Mouse (Mus musculus) embryonic facial prominence, embryonic 12.5 days (tissue): Measurements from ENCODE around the gene Mosmo. TPM values are rescaled to one million over a fixed set of nuclear protein-coding genes. Genes with fewer than 3 reads are reported as not detected.

ENCODE experiments used
- ATAC-seq: fragments of 200-750 bp; cut with Nextera tagmentation; 2 replicates; pipeline ENCODE4 v1.8.0; 2017; ENCODE audit not compliant: insufficient number of reproducible peaks, insufficient read depth, low FRiP score, low TSS enrichment
- H3K27ac ChIP-seq: fragments of 300-500 bp; sonication (generic); 2 replicates; pipeline ENCODE4 v1.5.1; 2016; ENCODE audit warnings: mild to moderate bottlenecking
- H3K27me3 ChIP-seq: fragments of 300-500 bp; sonication (generic); 2 replicates; pipeline ENCODE4 v1.6.1; 2016; ENCODE audit warnings: mild to moderate bottlenecking, moderate library complexity
- H3K36me3 ChIP-seq: fragments of 300-500 bp; sonication (generic); 2 replicates; pipeline ENCODE4 v1.6.1; 2016; ENCODE audit warnings: mild to moderate bottlenecking
- H3K4me1 ChIP-seq: fragments of 300-500 bp; sonication (generic); 2 replicates; pipeline ENCODE4 v1.6.1; 2016
- H3K4me2 ChIP-seq: fragments of 300-500 bp; sonication (generic); replicated peaks from 2 replicates; pipeline ENCODE4 v1.6.1; 2016; ENCODE audit warnings: mild to moderate bottlenecking, moderate library complexity
- H3K4me3 ChIP-seq: fragments of 300-500 bp; sonication (generic); 2 replicates; pipeline ENCODE4 v1.5.1; 2016; ENCODE audit warnings: mild to moderate bottlenecking
- H3K9ac ChIP-seq: fragments of 300-500 bp; sonication (generic); 2 replicates; pipeline ENCODE4 v1.6.1; 2016; ENCODE audit warnings: mild to moderate bottlenecking, moderate library complexity
- H3K9me3 ChIP-seq: fragments of 300-500 bp; sonication (generic); 2 replicates; pipeline ENCODE4 v1.6.1; 2016; ENCODE audit warnings: mild to moderate bottlenecking, moderate library complexity
- WGBS: fragments of 180-500 bp; shearing (Covaris S2); methylation state at CpG from one replicate; pipeline ENCODE4 v1.1.7; 2016; 5-methylcytosine and 5-hydroxymethylcytosine counted together
- polyA plus RNA-seq: library from polyadenylated mRNA; unstranded; fragments of >200 nt; fragmentation: Nextera tagmentation; extraction: Ambion mirVana; gene quantifications from 2 replicates; pipeline ENCODE4 v1.2.1, GENCODE M21; 2016

Gene Mosmo
- polyA plus RNA-seq, result 15.4 and 16.0 TPM in 2 replicates

DNA sequence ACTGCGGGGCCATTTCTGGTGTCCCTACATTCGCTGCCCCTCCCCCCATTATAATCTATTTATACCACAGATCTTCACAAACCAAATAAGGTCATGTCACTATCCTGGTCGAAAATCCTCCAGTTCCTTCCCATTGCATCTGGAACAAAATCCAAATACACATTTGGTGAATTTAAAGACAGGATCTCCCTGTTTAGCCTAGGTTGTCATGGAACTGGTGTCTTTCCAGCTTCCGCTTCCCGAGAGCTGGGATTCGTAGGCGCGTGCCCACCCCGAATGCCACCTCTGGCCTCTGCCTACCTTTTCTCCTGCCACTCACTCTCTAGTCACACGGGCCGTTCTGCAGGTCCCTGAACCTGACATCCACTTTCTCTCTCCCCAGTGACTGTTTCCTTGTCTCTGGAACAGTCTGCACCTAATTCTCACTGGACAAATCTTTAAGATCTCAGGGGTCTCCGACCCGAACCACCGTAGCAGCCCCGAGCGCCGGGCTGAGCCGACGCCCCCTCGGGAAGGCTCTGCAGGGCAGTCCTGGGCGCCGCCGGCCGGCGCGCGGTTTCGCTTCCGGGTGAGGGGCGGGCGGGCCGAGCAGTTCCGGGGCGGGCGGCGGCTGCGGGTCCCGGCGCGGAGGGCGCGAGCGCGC, at the start of gene Mosmo:
TSS of gene Mosmo (plus strand) at position 618 of the 643 bp plus-strand sequence.
- Histone ChIP-seq H3K36me3 (no peaks in the 10 kb centered on the region), H3K27me3 (no peaks in the 10 kb centered on the region), H3K27ac (peak within 1 kb of the TSS; percentile 73), H3K4me1 (peaks cover 20% of the 10 kb centered on the region), H3K9ac (peak within 1 kb of the TSS; percentile 95), H3K9me3 (no peaks in the 10 kb centered on the region), H3K4me2 (peak within 1 kb of the TSS; percentile 81), H3K4me3 (peak within 1 kb of the TSS; percentile 90)
- ATAC-seq, result peak; percentile 93
- 1% methylated on average over 44 of the region's 44 CpGs for WGBS

DNA sequence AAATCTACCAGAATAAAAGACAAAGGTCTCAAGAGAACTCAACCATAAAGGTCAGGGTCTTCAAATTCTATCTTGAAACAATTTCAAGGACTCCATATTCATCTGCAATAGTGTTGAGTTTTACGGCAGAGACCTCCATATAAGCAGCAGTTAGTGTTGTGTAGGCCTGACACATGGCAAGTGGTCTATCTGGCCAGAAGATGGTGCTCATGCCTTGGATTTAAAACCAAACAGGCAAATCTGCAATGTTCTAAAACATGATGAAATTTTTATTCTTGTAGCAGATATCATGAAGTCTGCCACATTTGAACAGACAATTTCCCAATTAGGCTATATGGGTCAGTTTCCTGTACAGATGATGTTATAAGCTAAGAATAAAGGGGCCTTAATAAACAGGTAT, 44.9 kb upstream of the Mosmo start:
- Histone ChIP-seq H3K9ac (no peak overlapping the region), H3K4me2 (no peak overlapping the region), H3K27ac (no peak overlapping the region), H3K4me1 (peaks cover 12% of the 10 kb centered on the region), H3K36me3 (no peaks in the 10 kb centered on the region), H3K27me3 (no peaks in the 10 kb centered on the region), H3K4me3 (no peak overlapping the region), H3K9me3 (no peaks in the 10 kb centered on the region)
- 77% methylated on average over 1 of the region's 1 CpGs for WGBS
- ATAC-seq, result no peak

DNA sequence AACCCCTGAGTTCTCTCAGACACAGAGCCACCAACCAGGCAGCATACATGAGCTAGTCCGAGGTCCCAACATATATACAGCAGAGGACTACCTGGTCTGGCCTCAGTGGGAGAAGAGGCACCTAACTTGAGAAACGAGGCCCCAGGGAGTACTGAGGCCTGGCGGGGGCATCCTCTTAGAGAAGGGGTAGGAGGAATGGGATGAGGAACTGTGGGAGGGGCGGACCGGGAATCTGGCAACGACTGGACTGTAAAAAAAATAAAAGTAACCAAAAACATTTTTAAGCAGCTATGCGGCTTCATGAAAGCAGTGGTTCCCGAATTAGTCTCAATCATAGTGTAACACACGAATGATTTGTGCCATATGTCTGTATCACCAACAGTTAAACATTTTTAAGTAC, 43.1 kb upstream of the Mosmo start:
- Histone ChIP-seq H3K9ac (peak overlapping the region; percentile 91), H3K27ac (peak overlapping the region; percentile 96), H3K4me3 (peak overlapping the region; percentile 98), H3K4me1 (peaks cover 12% of the 10 kb centered on the region), H3K9me3 (no peaks in the 10 kb centered on the region), H3K27me3 (no peaks in the 10 kb centered on the region), H3K36me3 (peaks cover 15% of the 10 kb centered on the region), H3K4me2 (peak overlapping the region; percentile 71)
- no peak for ATAC-seq
- 7% methylated on average over 9 of the region's 9 CpGs for WGBS

DNA sequence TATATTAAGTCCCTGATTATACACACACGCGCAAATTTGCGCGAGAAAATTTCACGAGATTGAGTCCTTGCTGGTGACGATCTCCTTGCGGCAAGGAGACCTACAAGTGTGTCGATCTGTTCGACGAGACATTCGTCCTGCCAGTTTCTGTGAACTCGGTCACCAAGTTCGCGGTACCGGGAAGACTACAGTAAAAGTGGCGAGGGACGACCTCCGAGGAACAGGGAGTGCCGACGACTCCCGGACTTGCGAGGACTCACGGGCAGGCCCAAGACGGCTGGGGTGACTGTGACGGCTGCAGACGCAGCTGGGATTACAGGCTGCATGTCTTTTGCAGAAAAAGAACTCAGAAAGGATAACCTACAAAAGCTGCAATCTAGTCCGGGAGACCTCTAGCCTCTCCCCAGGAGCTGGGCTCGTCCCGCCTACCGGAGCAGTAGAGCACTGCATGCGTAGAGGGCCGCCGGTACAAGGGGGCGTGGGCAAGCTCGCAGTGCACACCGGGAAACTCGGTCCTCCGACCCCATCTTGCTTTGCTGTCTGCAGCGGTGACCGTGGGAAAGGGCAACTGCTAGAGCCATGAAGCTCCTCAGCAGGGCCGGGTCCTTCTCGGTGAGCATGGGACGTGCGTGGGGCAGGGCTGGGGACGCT, 42.6 kb upstream of the Mosmo start, which contains the start of gene Uqcrc2:
TSS of gene Uqcrc2 (plus strand) at position 466 of the 651 bp plus-strand sequence.
- WGBS, result under 1% methylated on average over 45 of the region's 45 CpGs
- ATAC-seq, result peak; percentile 99
- Histone ChIP-seq H3K9me3 (no peaks in the 10 kb centered on the region), H3K27ac (peak within 1 kb of the TSS; percentile 96), H3K4me2 (peak within 1 kb of the TSS; percentile 71), H3K36me3 (peaks cover 20% of the 10 kb centered on the region), H3K4me1 (peaks cover 12% of the 10 kb centered on the region), H3K4me3 (peak within 1 kb of the TSS; percentile 98), H3K9ac (peak within 1 kb of the TSS; percentile 91), H3K27me3 (no peaks in the 10 kb centered on the region)

DNA sequence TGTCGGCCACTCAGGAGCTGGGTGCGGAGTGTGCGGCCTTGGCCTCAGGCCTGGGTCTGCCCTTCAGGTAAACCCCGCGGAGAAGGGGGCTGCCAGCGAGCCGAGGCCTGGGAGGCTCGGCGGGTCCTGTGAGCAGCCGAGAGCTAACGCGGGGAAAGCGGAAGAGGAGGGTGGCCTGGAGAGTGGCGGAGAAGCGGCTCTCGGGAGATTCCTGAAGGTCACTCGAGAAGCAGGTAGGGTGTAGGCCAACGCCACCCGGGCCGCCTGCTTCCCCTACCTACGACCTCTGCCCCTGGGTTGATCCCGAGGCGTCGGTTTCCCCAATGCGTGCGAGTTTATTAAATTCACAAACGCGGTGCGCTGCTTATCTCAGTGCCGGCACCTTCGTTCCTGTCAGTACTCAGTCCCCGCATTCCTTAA, 42.0 kb upstream of the Mosmo start:
- H3K27me3 ChIP-seq, result no peaks in the 10 kb centered on the region
- ATAC-seq, result peak; percentile 86; the same call in 1 of the 2 replicates
- peak overlapping the region; percentile 91 for H3K9ac ChIP-seq
- H3K27ac ChIP-seq, result peak overlapping the region; percentile 96
- H3K9me3 ChIP-seq, result no peaks in the 10 kb centered on the region
- peak overlapping the region; percentile 98 for H3K4me3 ChIP-seq
- peak overlapping the region; percentile 71 for H3K4me2 ChIP-seq
- peaks cover 24% of the 10 kb centered on the region for H3K36me3 ChIP-seq
- peaks cover 12% of the 10 kb centered on the region for H3K4me1 ChIP-seq
- WGBS, result under 1% methylated on average over 32 of the region's 32 CpGs

DNA sequence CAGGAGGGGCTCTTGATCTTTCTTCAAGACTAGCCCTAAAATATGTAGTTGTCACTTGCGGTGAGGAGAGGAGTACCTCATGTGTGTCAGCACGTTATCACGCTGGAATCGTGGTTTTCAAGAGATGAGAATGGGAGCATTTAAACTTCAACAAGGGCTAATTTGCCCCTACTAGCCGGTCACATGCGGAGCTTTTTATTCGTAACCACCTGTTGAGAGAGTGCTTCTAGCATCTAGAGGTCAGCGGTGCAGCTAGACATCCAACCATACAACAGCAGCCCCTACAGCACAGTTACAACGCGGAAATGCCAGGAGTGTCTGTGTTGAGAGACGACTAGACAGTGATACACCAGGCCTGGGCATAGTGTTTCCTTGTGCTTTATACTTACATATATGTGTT, 41.6 kb upstream of the Mosmo start:
- Histone ChIP-seq H3K9ac (peak overlapping the region; percentile 91), H3K36me3 (peaks cover 27% of the 10 kb centered on the region), H3K9me3 (no peaks in the 10 kb centered on the region), H3K4me2 (peak overlapping the region; percentile 71), H3K4me1 (peaks cover 12% of the 10 kb centered on the region), H3K27me3 (no peaks in the 10 kb centered on the region), H3K4me3 (peak overlapping the region; percentile 98), H3K27ac (no peak overlapping the region)
- ATAC-seq, result no peak
- WGBS, result under 1% methylated on average over 11 of the region's 11 CpGs

DNA sequence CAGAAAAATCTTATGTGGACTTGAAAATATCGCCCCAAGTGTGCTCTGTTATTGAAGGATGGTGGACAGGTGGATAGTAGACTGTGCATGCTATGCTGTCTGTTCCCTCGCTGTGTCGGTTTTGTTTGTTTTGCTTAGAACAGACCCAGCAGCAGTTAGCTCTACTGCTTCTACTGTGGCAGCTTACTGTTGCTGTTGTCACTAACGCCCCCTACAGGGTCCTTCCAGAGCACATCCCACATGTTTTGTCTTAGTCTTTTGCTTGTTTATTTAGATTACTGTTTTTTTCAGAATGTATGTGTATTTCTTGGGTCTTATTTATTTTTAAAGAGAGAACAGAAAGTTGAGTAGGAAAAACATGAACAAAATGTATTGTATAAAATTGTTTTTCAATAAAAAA, 34.2 kb upstream of the Mosmo start:
- Histone ChIP-seq H3K9ac (no peak overlapping the region), H3K36me3 (peaks cover 73% of the 10 kb centered on the region), H3K4me1 (no peaks in the 10 kb centered on the region), H3K27ac (no peak overlapping the region), H3K4me2 (no peak overlapping the region), H3K27me3 (no peaks in the 10 kb centered on the region), H3K4me3 (no peak overlapping the region), H3K9me3 (no peaks in the 10 kb centered on the region)
- no peak for ATAC-seq
- WGBS, result 66% methylated on average over 4 of the region's 4 CpGs

DNA sequence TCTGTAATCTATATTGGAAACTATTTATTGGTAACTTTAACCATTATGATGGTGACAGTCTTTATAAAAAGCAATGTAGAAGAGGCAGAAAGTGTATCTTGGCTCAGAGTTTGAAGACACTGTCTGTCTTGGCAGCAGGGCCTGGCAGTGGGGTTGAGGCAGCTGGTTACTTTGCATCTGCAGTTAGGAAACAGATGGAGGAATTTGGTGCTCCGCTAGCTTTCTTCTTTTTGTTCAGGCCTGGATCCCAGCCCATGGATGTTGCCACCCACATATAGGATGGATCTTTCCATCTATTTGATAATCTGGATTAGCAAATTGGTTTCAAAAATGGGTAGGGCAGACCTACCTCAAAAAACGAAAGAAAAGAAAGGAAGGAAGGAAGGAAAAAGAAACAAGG, 29.6 kb upstream of the Mosmo start:
- no peaks in the 10 kb centered on the region for H3K4me1 ChIP-seq
- peaks cover 84% of the 10 kb centered on the region for H3K36me3 ChIP-seq
- WGBS, result 80% methylated on average over 2 of the region's 2 CpGs
- H3K4me2 ChIP-seq, result no peak overlapping the region
- no peak overlapping the region for H3K9ac ChIP-seq
- no peak overlapping the region for H3K4me3 ChIP-seq
- ATAC-seq, result no peak
- no peaks in the 10 kb centered on the region for H3K27me3 ChIP-seq
- no peak overlapping the region for H3K27ac ChIP-seq
- H3K9me3 ChIP-seq, result no peaks in the 10 kb centered on the region

DNA sequence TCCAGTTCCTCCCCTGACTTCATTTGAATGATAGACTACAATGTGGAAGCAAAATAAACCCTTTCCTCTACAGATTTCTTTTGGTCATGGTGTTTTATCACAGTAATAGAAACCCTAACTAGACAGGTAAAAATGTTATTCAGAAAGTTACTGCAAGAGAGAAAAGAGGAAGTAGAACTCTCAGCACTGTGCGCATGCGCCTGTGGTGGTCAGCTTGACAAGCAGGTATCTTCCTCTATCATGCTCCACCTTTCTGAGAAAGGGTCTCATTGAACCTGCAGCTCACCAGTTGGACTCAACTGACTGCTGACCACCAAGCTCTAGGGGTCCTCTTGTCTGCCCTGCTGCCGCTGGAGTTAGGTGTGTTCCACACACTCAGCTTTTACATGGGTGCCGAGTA, 15.3 kb upstream of the Mosmo start:
- Histone ChIP-seq H3K36me3 (peaks cover 28% of the 10 kb centered on the region), H3K4me3 (no peak overlapping the region), H3K9ac (no peak overlapping the region), H3K4me1 (no peaks in the 10 kb centered on the region), H3K27ac (no peak overlapping the region), H3K4me2 (no peak overlapping the region), H3K9me3 (no peaks in the 10 kb centered on the region), H3K27me3 (no peaks in the 10 kb centered on the region)
- no peak for ATAC-seq
- 98% methylated on average over 4 of the region's 4 CpGs for whole genome bisulfite sequencing

DNA sequence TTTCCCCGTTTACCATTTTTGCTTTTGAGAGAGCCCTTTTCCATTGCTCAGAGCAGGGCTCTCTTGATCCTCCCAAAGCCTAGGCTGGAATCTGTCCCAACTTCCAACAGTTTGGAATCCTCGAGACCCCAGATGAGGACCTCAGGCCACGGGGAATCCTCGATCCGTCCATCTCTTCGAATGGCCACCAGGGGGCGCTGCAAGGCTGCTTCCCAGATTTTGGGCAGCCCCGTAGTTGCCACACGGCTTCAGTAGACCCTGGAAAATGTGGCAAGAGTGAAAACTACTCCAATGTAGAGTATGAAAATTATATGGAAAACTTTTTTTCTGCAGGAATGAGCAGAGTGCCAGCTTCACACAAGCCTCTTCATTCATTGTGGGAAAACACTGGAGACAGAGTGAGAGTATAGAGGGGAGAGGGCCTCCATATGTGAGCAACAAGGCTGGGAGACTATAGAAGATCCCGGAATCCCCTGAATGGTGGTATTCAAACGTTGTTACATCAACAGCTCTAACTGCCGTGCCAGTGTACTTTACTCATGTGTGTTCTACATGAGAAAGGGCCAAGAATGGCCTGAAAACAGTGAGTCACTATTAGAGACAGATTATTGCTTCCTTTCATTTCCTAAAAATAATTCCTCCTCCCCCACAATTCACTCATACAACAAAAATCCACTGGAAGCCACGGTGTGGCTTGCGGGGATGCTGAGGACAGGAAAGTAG, 7.1 kb upstream of the Mosmo start, which contains the start of gene Pdzd9:
TSS of gene Pdzd9 (minus strand) at position 191 of the 723 bp plus-strand sequence.
- Histone ChIP-seq H3K4me2 (no peak within 1 kb of the TSS), H3K9ac (no peak within 1 kb of the TSS), H3K27ac (no peak within 1 kb of the TSS), H3K9me3 (no peaks in the 10 kb centered on the region), H3K4me1 (no peaks in the 10 kb centered on the region), H3K27me3 (no peaks in the 10 kb centered on the region), H3K36me3 (no peaks in the 10 kb centered on the region), H3K4me3 (no peak within 1 kb of the TSS)
- ATAC-seq, result no peak
- WGBS, result 25% methylated on average over 14 of the region's 14 CpGs

DNA sequence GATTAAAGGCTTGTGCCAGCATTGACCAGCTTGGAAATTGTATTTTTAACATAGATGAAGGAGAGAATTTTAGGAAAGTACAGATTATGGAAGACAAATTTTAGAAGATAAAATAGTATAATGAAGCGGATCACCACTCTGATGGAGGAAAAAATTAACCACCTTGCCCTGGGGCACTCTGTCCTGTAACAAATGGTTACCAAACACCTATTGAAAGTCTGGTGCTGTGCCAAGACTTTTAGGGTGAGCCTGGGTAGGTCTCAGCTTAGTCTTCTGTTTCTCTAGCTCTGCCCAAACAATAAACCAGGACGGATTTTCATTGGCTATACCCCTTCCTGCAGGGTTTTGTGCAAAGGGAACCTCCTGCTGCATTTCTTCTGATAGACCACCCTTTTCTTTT, 6.1 kb upstream of the Mosmo start:
- H3K4me3 ChIP-seq, result no peak overlapping the region
- ATAC-seq, result no peak
- H3K4me2 ChIP-seq, result no peak overlapping the region
- no peak overlapping the region for H3K27ac ChIP-seq
- no peaks in the 10 kb centered on the region for H3K27me3 ChIP-seq
- no peaks in the 10 kb centered on the region for H3K9me3 ChIP-seq
- H3K36me3 ChIP-seq, result no peaks in the 10 kb centered on the region
- no peaks in the 10 kb centered on the region for H3K4me1 ChIP-seq
- no peak overlapping the region for H3K9ac ChIP-seq
- WGBS, result 66% methylated on average over 2 of the region's 2 CpGs
